Mouse (Mus musculus): Measurements from ENCODE around the gene Slc27a5.

DNA sequence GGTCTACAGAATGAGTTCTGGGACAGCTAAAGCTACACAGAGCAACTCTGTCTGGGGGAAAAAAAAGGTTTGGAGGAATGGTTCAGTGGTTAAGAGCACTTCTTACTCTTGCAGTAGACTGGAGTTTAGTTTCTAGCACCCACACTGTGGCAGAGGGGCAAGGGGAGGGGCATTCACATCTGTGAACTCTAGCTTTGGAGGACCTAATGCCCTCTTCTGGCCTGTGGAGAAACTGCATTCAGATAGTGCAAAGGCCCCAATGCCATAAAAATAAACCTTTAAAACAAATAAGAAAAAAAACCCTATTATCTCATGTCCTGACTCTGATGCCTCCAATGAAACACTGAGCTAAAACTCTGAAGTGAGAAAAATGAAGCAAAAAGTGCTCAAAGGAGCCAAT is 54.5 kb downstream of the Slc27a5 start:
- TF ChIP-seq CTCF (conservative IDR thresholded peaks at IDR 0.05; ENCODE audit: low read length) (peak; percentile 81), POU5F1 (IDR thresholded peaks at IDR 0.05; ENCODE audit: borderline replicate concordance, low read length) (no peak), NANOG (IDR thresholded peaks at IDR 0.05; ENCODE audit: borderline replicate concordance, low read length) (no peak)

All from E14TG2a.4 (cell line).